Mouse (Mus musculus) cerebellum, adult 2 months (tissue): ENCODE measurements around the gene Pml. TPM values are rescaled to one million over a fixed set of nuclear protein-coding genes. Genes with fewer than 3 reads are reported as not detected.

ENCODE experiments used
- DNase-seq, 2 experiments: peaks; one replicate each; pipeline ENCODE4 v3.0.0; 2021
- H3K27ac ChIP-seq: fragments of 200-500 bp; 2 replicates; pipeline ENCODE4 v1.5.1; 2012; ENCODE audit warnings: low read length, control low read depth, inconsistent platforms; ENCODE audit not compliant: insufficient read depth
- H3K27me3 ChIP-seq: fragments of 200-500 bp; 2 replicates; pipeline ENCODE4 v1.6.1; 2012; ENCODE audit warnings: inconsistent platforms, mild to moderate bottlenecking, low read length, moderate library complexity; ENCODE audit not compliant: control insufficient read depth, insufficient read depth
- H3K4me1 ChIP-seq: fragments of 200-500 bp; 2 replicates; pipeline ENCODE4 v1.6.1; 2011; ENCODE audit warnings: low read length; ENCODE audit not compliant: control insufficient read depth, insufficient read depth
- H3K4me3 ChIP-seq: fragments of 200-500 bp; replicated peaks from 2 replicates; pipeline ENCODE3; 2011; ENCODE audit warnings: mild to moderate bottlenecking, low read depth, low read length, control low read depth; ENCODE audit not compliant: insufficient read depth
- CTCF ChIP-seq: fragments of 200-500 bp; IDR thresholded peaks from 2 replicates; pipeline ENCODE4 v1.5.1; 2011; ENCODE audit warnings: low read depth, mild to moderate bottlenecking, control low read depth, low read length, moderate library complexity, borderline replicate concordance; ENCODE audit not compliant: insufficient read depth
- POLR2A ChIP-seq: fragments of 200-500 bp; IDR thresholded peaks from 2 replicates; pipeline ENCODE4 v1.6.1; 2011; ENCODE audit warnings: low read length, control low read depth, borderline replicate concordance; ENCODE audit not compliant: insufficient read depth
- WGBS: fragments of 180-500 bp; shearing (Covaris S2); methylation state at CpG from one replicate; pipeline ENCODE4 v1.1.7; 2018; 5-methylcytosine and 5-hydroxymethylcytosine counted together
- polyA plus RNA-seq: library from polyadenylated mRNA; depleted of rRNA; stranded (reverse); fragments of >200 nt; gene quantifications from 2 replicates; pipeline ENCODE4 v1.2.3, GENCODE M21; 2012

Pml gene
- polyA plus RNA-seq, 1 experiment = 9.9 TPM

DNA sequence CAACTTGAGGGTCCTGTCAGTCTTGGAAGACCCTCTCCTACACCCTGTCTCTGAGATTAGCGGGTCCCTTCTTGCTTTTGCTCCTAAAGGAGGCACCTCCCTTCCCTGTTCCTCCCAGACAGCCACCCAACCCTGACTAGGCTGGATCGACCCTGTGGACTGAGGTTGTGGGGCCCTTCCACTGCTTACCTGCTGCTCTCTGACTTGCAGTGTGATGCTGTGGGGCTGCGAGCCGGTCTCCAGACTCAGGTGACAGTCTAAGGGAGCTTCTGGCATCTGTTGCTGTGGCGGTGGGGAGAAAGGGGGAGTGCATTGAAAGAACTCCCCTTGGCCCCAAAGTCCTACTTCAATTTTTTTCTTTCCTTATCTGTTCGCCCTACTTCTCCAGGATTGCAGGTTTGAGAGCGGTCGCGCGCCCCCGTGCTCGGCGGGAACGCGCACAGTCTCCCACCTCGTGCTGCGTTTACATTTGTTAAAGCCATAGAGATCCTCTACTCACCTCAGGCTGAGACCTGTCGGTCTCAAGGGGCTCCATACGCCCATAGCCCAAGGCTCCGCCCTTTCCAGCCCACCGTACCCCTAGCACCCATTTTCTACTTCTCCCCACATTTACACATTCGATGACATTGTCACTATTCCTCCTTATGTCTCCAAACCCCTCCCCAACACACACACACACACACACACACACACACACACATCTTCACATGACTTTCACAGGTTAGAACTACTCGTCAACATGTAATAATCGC lies 48.3 kb downstream of the Pml start:
- no peak for DNase-seq
- Histone ChIP-seq H3K27me3 (no peaks in the 10 kb centered on the region), H3K4me3 (no peak overlapping the region), H3K27ac (no peak overlapping the region), H3K4me1 (peaks cover 11% of the 10 kb centered on the region)
- TF ChIP-seq POLR2A (no peak), CTCF (no peak)
- WGBS = 17% methylated on average over 24 of the region's 24 CpGs

DNA sequence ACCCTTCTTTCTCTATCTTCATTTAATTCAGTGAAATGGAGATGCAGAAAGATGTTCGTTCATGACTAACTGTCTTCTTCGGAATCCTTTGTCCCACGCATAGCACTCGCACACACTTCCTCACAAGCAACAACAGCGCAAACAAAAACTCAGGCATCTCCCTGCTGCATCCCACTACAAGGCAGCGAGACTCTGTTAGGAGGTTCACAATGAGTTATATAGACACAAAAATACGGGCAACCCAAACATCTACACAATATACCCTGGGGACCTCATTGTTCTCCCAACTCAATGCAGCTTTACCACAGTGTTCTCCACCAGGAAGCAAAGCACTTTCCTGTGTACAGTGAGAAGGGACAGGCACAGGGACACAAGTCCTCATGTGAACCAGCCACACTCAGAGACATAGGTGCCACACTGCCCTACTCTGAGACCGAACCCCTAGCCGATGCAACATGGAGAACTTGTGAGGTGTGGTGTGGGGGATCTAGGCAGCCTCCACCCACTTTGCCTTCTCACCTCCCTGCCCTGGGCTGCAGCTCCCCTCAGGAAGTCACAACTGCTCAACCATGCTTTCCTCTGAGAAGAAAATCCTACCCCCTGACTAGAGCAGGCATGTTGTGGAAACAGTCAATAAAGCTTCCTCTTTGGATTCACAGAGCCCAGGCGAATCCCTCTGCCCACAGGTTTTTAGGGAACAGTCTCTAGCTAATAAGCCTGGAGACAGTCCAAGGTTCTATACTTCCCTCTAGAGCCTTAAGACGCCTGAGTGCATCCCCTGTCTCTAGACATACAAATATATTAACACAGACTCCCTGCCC lies 49.1 kb downstream of the Pml start:
- 80% methylated on average over 11 of the region's 11 CpGs for WGBS
- H3K4me3 ChIP-seq = no peak overlapping the region
- no peak overlapping the region for H3K27ac ChIP-seq
- no peak for TF ChIP-seq POLR2A
- TF ChIP-seq CTCF = no peak
- no peak for DNase-seq
- H3K4me1 ChIP-seq = peaks cover 11% of the 10 kb centered on the region
- H3K27me3 ChIP-seq = no peaks in the 10 kb centered on the region

GRCm38 (mm10) chr9:58199381-58200269 lies 50.0 kb downstream of the Pml start:
- Histone ChIP-seq H3K4me3 (peak overlapping the region; percentile 12), H3K4me1 (peaks cover 11% of the 10 kb centered on the region), H3K27ac (no peak overlapping the region), H3K27me3 (no peaks in the 10 kb centered on the region)
- TF ChIP-seq POLR2A = no peak
- no peak for TF ChIP-seq CTCF
- peak in 1 of 2 experiments; percentile 19 for DNase-seq
- WGBS = 33% methylated on average over 41 of the region's 41 CpGs

DNA sequence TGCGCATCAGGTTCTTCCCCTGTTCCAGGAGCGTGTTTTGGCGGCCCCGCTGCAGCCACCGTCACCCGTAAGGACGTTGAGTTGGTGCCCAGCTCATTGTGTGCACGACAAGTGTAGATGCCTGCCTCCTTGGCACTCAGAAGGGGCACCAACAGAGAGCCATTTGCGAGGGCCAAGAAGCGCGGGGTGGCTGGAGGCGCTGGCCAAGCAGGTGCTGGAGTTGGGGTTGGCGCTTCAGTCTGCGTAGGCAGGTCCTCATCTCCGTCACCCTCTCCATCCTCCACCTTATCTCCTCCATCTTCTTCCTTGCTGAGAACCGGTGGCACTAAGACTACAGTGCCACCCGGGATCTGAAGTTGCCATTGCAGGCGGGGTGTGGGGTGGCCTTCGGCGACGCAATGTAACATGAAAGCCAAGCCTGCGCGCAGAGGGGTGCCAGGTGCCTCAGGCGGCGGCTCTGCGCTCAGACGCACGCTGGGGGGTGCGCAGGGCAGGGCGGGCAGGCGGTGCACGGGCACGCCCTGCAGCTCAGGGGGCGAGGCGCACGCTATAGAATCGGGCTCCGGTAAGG lies 50.7 kb downstream of the Pml start:
- Histone ChIP-seq H3K4me3 (peak overlapping the region; percentile 12), H3K4me1 (peaks cover 11% of the 10 kb centered on the region), H3K27ac (no peak overlapping the region), H3K27me3 (no peaks in the 10 kb centered on the region)
- no peak for TF ChIP-seq POLR2A
- peak; percentile 53 to 62 for DNase-seq
- 2% methylated on average over 38 of the region's 38 CpGs for WGBS

DNA sequence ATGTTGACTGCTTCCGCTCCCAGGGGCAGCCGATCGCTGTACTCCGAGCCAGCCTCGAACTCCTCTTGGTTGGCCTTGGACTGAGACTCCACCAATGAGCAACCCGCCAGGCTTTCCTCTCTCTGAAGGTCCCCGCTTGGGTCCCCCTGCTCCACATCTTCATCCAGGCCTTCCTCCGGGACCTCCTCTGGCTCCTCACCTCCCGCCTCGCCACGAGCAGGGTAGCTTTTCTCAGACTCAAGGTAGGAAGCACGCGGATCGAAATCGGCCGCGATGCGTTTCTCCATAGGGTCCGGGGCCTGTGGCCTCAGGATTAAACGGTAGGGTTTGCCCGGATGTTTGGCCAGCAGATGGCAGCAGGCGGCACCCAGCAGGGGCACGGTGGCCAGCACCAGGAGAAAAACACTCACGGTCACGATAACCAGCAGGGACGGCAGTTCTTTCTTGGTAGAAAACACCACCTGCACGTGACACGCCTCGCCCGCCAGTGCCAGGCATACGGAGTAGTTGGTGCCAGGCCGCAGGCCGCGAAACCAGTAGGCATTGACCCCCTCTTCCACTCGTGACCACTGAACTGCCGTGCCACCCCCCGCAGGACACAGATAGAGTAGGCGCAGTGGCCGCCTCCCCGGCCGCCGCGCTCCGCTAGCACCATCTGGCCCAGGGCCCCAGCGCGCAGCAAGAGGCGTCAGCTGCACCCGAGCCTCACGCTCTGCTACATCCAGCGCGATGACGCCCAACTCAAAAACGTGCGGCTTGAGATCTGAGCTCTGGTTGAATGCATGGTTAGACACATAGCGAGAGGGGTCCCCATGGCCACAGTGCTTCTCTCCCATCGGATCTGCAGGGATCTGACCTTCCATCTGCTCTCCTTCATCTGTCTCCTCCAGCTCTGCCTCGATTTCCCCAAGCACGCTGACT lies 51.5 kb downstream of the Pml start:
- peak; percentile 43; the same call in 1 of the 2 replicates for TF ChIP-seq CTCF
- TF ChIP-seq POLR2A = no peak
- 12% methylated on average over 58 of the region's 58 CpGs for WGBS

GRCm38 (mm10) chr9:58196610-58197567 lies 52.7 kb downstream of the Pml start:
- no peak overlapping the region for H3K4me3 ChIP-seq
- WGBS = 66% methylated on average over 46 of the region's 46 CpGs
- no peak overlapping the region for H3K27ac ChIP-seq
- H3K4me1 ChIP-seq = peaks cover 11% of the 10 kb centered on the region
- no peaks in the 10 kb centered on the region for H3K27me3 ChIP-seq
- TF ChIP-seq POLR2A (no peak), CTCF (no peak)
- DNase-seq = no peak

More for the DNA sequence above, 51.5 kb downstream of the Pml start:
- DNase-seq = peak; percentile 44 to 59
- Histone ChIP-seq H3K27ac (no peak overlapping the region), H3K4me3 (peak overlapping the region; percentile 12), H3K4me1 (peaks cover 11% of the 10 kb centered on the region), H3K27me3 (no peaks in the 10 kb centered on the region)
